Mouse (Mus musculus): ENCODE results near the gene Umodl1. TPM values are rescaled to one million over a fixed set of nuclear protein-coding genes. Genes with fewer than 3 reads are reported as not detected.
A peak's percentile ranks its signal among the peaks of the same experiment; 100 is the strongest.

Umodl1 gene
- polyA plus RNA-seq, 1 experiment from 2014 or later = 0.52 TPM

DNA sequence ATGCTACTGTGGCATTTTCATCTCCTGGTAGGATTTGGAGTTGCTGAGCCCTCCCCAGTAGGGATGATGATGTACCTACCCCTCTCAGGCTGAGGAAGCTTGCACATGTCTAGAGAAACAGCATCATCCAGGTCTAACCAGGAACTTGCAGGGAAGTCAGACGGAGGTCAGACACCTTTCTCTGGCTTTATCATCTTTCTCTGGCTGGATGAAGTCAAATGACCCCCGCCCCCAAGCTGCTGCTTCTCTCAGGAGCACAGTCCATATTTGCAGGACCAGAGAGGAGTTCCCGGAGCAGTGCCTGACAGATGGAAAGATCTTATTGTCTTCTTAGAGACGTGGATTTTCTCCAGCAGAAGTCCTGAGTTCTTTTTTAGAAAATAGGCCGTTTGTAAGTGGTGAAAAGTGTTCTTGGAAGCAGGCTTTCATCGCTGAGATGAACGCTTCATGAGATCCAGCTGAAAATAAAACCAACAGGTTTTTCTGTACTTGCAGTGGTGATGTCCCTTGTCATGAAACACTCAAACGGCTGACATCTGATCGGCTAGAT is 74.5 kb downstream of the Umodl1 start:
- H3K27me3 ChIP-seq = no peaks in the 10 kb centered on the region
- no peaks in the 10 kb centered on the region for H3K36me3 ChIP-seq
- no peak overlapping the region for H3K4me3 ChIP-seq
- H3K27ac ChIP-seq = no peak overlapping the region
- WGBS = 82% methylated on average over 9 of the region's 9 CpGs
- ATAC-seq (ENCODE audit: low FRiP score) = no peak
- H3K4me1 ChIP-seq = peaks cover 5% of the 10 kb centered on the region
- H3K4me2 ChIP-seq (replicated peaks) = no peak overlapping the region
- peaks cover 9% of the 10 kb centered on the region; the same call in 1 of the 2 replicates for H3K9me3 ChIP-seq (replicated peaks)
- H3K9ac ChIP-seq = no peak overlapping the region

DNA sequence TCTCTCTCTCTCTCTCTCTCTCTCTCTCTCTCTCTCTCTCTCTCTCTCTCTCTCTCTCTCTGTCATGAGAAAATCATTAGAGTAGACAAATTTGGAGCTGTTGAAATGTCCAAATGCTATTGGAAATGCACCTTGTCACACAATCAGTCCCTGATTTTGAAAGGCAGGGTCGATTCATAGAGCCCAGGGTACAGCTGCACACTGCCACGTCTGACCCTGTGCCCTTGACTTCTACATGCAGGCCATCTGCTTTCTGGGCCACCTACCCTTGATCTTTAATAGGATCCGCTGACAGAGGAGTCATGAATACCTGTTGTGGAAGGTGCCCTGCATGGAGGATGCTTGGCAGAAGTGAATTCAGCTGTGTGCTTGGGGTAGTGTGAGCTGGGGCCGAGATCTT is 75.0 kb downstream of the Umodl1 start:
- no peak overlapping the region for H3K4me2 ChIP-seq (replicated peaks)
- no peak for ATAC-seq (ENCODE audit: low FRiP score)
- H3K9ac ChIP-seq = no peak overlapping the region
- no peaks in the 10 kb centered on the region for H3K36me3 ChIP-seq
- H3K4me1 ChIP-seq = peaks cover 10% of the 10 kb centered on the region
- no peak overlapping the region for H3K27ac ChIP-seq
- peaks cover 9% of the 10 kb centered on the region; the same call in 1 of the 2 replicates for H3K9me3 ChIP-seq (replicated peaks)
- no peak overlapping the region for H3K4me3 ChIP-seq
- no peaks in the 10 kb centered on the region for H3K27me3 ChIP-seq
- 79% methylated on average over 4 of the region's 4 CpGs for WGBS

- Histone ChIP-seq H3K27ac (no peak overlapping the region), H3K27me3 (no peaks in the 10 kb centered on the region), H3K4me2 (replicated peaks) (no peak overlapping the region), H3K4me1 (peaks cover 23% of the 10 kb centered on the region), H3K36me3 (no peaks in the 10 kb centered on the region), H3K4me3 (no peak overlapping the region), H3K9me3 (replicated peaks) (peaks cover 9% of the 10 kb centered on the region; the same call in 1 of the 2 replicates), H3K9ac (no peak overlapping the region)
- 96% methylated on average over 4 of the region's 4 CpGs for WGBS
- ATAC-seq (ENCODE audit: low FRiP score) = no peak
These were observed 77.9 kb downstream of the Umodl1 start for GRCm38 (mm10) chr17:31032341-31032740.

DNA sequence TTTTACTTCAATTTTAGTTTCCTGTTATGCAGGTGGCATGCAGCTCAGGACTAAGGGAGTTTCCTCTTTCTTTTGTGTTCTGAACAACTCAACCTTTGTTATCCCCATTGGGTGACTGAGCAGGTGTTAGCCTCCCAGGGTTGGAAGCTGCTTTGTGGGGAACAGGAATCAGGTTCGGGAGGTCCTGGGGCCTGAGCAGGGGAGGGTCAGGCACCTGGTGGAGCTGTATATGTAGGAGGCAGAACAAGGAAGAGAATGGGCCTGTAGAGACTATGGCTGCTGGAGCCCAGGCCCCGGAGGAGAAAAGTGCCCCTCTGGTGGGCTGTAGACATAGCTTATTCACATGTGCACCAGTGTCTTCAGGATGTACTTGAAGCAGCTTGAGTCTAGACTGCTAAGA is 78.8 kb downstream of the Umodl1 start:
- peak overlapping the region; percentile 52; the same call in 1 of the 2 replicates for H3K27ac ChIP-seq
- no peak overlapping the region for H3K9ac ChIP-seq
- no peak for ATAC-seq (ENCODE audit: low FRiP score)
- H3K4me2 ChIP-seq (replicated peaks) = no peak overlapping the region
- 68% methylated on average over 2 of the region's 2 CpGs for WGBS
- no peaks in the 10 kb centered on the region for H3K27me3 ChIP-seq
- peaks cover 23% of the 10 kb centered on the region for H3K4me1 ChIP-seq
- H3K4me3 ChIP-seq = no peak overlapping the region
- H3K36me3 ChIP-seq = no peaks in the 10 kb centered on the region
- H3K9me3 ChIP-seq (replicated peaks) = peaks cover 9% of the 10 kb centered on the region; the same call in 1 of the 2 replicates

GRCm38 (mm10) chr17:31034165-31034564 is 79.7 kb downstream of the Umodl1 start:
- no peak overlapping the region for H3K4me2 ChIP-seq (replicated peaks)
- no peaks in the 10 kb centered on the region for H3K27me3 ChIP-seq
- H3K36me3 ChIP-seq = no peaks in the 10 kb centered on the region
- H3K4me1 ChIP-seq = peaks cover 23% of the 10 kb centered on the region
- 48% methylated on average over 5 of the region's 5 CpGs for WGBS
- H3K27ac ChIP-seq = peak overlapping the region; percentile 52; the same call in 1 of the 2 replicates
- no peak overlapping the region for H3K4me3 ChIP-seq
- H3K9ac ChIP-seq = no peak overlapping the region
- H3K9me3 ChIP-seq (replicated peaks) = peaks cover 9% of the 10 kb centered on the region; the same call in 1 of the 2 replicates
- ATAC-seq (ENCODE audit: low FRiP score) = 0 out of 2 replicates have a peak, but pooled peaks have one; percentile 35

DNA sequence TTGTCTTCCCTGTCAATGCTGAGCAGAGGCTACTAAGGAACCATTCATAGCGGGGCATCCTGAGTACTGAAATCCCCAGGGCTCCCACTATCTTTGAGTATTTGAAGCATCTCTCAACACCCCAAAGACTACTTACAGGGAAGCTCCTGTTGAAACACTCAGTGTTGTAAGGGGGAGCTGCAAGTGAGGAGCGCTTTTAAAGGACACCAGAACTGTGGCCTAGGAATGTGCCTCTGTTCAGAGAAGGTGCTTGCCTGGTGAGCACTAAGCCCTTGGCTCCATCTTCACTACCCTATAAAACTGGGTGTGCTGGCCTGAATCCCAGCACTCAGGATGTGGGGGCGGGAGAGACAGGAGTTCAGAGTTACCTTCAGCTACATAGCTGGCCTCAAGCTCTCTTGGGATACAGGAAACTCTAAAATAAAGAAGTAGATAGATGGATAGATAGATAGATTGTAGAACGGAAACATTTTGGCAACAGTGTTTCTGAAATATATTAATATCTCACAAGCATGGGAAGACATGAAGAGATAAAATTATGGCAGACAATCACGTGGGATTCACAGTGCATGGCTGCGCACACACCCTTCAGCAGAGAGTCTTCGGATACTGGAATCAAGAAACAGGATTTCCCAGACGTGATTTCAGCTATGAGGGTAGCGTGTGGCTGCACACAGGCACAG is 80.4 kb downstream of the Umodl1 start:
- H3K9ac ChIP-seq = no peak overlapping the region
- H3K27ac ChIP-seq = no peak overlapping the region; the same call in 1 of the 2 replicates
- no peaks in the 10 kb centered on the region for H3K27me3 ChIP-seq
- WGBS = 89% methylated on average over 9 of the region's 9 CpGs
- H3K36me3 ChIP-seq = no peaks in the 10 kb centered on the region
- H3K4me3 ChIP-seq = no peak overlapping the region
- no peak for ATAC-seq (ENCODE audit: low FRiP score)
- peaks cover 9% of the 10 kb centered on the region; the same call in 1 of the 2 replicates for H3K9me3 ChIP-seq (replicated peaks)
- H3K4me1 ChIP-seq = peaks cover 23% of the 10 kb centered on the region
- H3K4me2 ChIP-seq (replicated peaks) = no peak overlapping the region

- Histone ChIP-seq H3K27ac (no peak overlapping the region), H3K36me3 (no peaks in the 10 kb centered on the region), H3K4me1 (peaks cover 23% of the 10 kb centered on the region), H3K4me3 (no peak overlapping the region), H3K9me3 (replicated peaks) (peaks cover 9% of the 10 kb centered on the region; the same call in 1 of the 2 replicates), H3K27me3 (no peaks in the 10 kb centered on the region), H3K9ac (no peak overlapping the region), H3K4me2 (replicated peaks) (no peak overlapping the region)
- ATAC-seq (ENCODE audit: low FRiP score) = peak; percentile 43; the same call in 1 of the 2 replicates
- 77% methylated on average over 22 of the region's 22 CpGs for WGBS
These were observed 81.9 kb downstream of the Umodl1 start for GRCm38 (mm10) chr17:31036168-31036876.

GRCm38 (mm10) chr17:31037331-31037730 is 82.9 kb downstream of the Umodl1 start:
- ATAC-seq (ENCODE audit: low FRiP score) = no peak
- WGBS = 69% methylated on average over 8 of the region's 8 CpGs
- H3K4me3 ChIP-seq = no peak overlapping the region

DNA sequence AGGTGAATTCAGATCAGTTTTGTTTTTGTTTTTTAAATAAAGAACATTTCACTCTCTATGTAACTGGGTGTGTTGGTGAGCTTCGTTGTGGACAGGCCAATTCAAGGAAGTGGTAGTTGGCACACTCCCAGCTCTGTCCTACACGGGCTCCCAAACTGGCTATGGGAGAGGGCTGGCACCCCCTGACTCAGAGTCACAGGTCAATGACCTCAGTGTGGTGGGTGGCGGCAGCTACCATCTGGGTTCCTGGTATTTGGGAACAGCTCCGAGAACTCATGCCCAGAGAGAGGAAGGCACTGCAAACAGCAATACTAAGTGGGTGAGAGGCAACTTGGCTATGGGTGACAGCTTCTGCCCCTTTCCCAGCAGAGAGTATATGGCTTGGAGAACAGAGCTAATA is 83.9 kb downstream of the Umodl1 start:
- Histone ChIP-seq H3K4me1 (peaks cover 23% of the 10 kb centered on the region), H3K9ac (no peak overlapping the region), H3K4me3 (no peak overlapping the region), H3K27me3 (no peaks in the 10 kb centered on the region), H3K4me2 (replicated peaks) (no peak overlapping the region), H3K27ac (no peak overlapping the region), H3K36me3 (no peaks in the 10 kb centered on the region), H3K9me3 (replicated peaks) (no peaks in the 10 kb centered on the region)
- 70% methylated on average over 4 of the region's 4 CpGs for WGBS
- ATAC-seq (ENCODE audit: low FRiP score) = no peak

More at GRCm38 (mm10) chr17:31037331-31037730, 82.9 kb downstream of the Umodl1 start:
- H3K9ac ChIP-seq = no peak overlapping the region
- H3K27ac ChIP-seq = no peak overlapping the region
- H3K27me3 ChIP-seq = no peaks in the 10 kb centered on the region
- no peak overlapping the region for H3K4me2 ChIP-seq (replicated peaks)
- H3K36me3 ChIP-seq = no peaks in the 10 kb centered on the region
- H3K4me1 ChIP-seq = peaks cover 23% of the 10 kb centered on the region
- H3K9me3 ChIP-seq (replicated peaks) = 0 out of 2 replicates have a peak, but pooled peaks cover 2% of the 10 kb centered on the region

- H3K4me1 ChIP-seq = peaks cover 10% of the 10 kb centered on the region
- no peaks in the 10 kb centered on the region for H3K9me3 ChIP-seq (replicated peaks)
- H3K27ac ChIP-seq = no peak overlapping the region
- no peaks in the 10 kb centered on the region for H3K27me3 ChIP-seq
- no peak overlapping the region for H3K9ac ChIP-seq
- no peaks in the 10 kb centered on the region for H3K36me3 ChIP-seq
- ATAC-seq (ENCODE audit: low FRiP score) = no peak
- H3K4me3 ChIP-seq = no peak overlapping the region
- WGBS = 73% methylated on average over 7 of the region's 7 CpGs
- no peak overlapping the region for H3K4me2 ChIP-seq (replicated peaks)
These were observed 85.2 kb downstream of the Umodl1 start for GRCm38 (mm10) chr17:31039626-31040025.

- Histone ChIP-seq H3K27ac (no peak overlapping the region), H3K27me3 (no peaks in the 10 kb centered on the region), H3K4me3 (no peak overlapping the region), H3K4me1 (peaks cover 10% of the 10 kb centered on the region), H3K4me2 (replicated peaks) (no peak overlapping the region), H3K36me3 (no peaks in the 10 kb centered on the region), H3K9ac (no peak overlapping the region), H3K9me3 (replicated peaks) (no peaks in the 10 kb centered on the region)
- 61% methylated on average over 7 of the region's 7 CpGs for WGBS
- ATAC-seq (ENCODE audit: low FRiP score) = no peak
These were observed 86.0 kb downstream of the Umodl1 start for GRCm38 (mm10) chr17:31040421-31040820.

- H3K27ac ChIP-seq = no peak overlapping the region
- H3K36me3 ChIP-seq = no peaks in the 10 kb centered on the region
- no peaks in the 10 kb centered on the region for H3K9me3 ChIP-seq (replicated peaks)
- H3K9ac ChIP-seq = no peak overlapping the region
- H3K4me3 ChIP-seq = no peak overlapping the region
- WGBS = 73% methylated on average over 2 of the region's 2 CpGs
- no peak overlapping the region for H3K4me2 ChIP-seq (replicated peaks)
- no peaks in the 10 kb centered on the region for H3K27me3 ChIP-seq
- no peak for ATAC-seq (ENCODE audit: low FRiP score)
- no peaks in the 10 kb centered on the region for H3K4me1 ChIP-seq
These were observed 88.3 kb downstream of the Umodl1 start for GRCm38 (mm10) chr17:31042751-31043150.
